Mouse (Mus musculus) left cerebral cortex, adult 11 months (tissue): ENCODE measurements around the gene Cldn15.
"Not testable (repeated sequence)": the region's sequence is repeated elsewhere in the genome, so short reads cannot be mapped to it uniquely, and the experiment has no call there.

Experiments used
- DNase-seq: peaks from one replicate; pipeline ENCODE4 v3.0.0; 2022; ENCODE audit warnings: low spot score

Cldn15 gene

GRCm38 (mm10) chr5:136966331-136966730, at the start of gene Cldn15:
Gene Cldn15 (plus strand): TSS chr5:136966616.
- DNase-seq: no peak

DNA sequence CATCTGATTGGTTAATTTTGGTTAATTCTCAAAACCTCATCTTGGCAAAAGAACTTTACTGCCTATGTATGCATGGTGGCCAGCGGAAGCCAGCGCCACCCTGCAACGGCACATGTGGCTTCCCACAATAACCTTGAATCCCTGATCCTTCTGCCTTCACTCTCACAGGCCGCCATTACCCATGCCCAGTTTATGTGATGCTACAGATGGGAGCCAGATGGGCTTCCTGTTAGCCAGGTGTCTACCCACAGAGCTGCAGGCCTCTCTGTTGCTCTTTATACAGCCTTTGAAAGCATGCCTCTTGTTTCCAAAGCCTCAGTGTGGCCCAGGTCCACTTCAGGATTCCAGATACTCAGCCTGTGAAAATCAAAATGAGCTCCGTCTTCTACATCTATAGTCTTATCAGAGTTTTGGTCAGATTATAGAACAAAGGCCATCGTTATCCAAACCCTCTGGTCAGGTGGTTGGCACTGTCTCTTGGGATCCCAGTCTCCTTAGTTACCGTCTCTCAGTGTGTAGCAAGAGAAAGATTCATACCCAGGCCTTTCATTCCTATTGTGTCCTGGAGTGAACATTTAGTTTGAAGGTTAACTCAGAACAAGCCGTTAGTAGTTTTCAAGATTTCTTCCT, 48.7 kb upstream of the Cldn15 start:
- no peak for DNase-seq

GRCm38 (mm10) chr5:136918655-136919472, 47.6 kb upstream of the Cldn15 start:
- DNase-seq: peak; percentile 79

DNA sequence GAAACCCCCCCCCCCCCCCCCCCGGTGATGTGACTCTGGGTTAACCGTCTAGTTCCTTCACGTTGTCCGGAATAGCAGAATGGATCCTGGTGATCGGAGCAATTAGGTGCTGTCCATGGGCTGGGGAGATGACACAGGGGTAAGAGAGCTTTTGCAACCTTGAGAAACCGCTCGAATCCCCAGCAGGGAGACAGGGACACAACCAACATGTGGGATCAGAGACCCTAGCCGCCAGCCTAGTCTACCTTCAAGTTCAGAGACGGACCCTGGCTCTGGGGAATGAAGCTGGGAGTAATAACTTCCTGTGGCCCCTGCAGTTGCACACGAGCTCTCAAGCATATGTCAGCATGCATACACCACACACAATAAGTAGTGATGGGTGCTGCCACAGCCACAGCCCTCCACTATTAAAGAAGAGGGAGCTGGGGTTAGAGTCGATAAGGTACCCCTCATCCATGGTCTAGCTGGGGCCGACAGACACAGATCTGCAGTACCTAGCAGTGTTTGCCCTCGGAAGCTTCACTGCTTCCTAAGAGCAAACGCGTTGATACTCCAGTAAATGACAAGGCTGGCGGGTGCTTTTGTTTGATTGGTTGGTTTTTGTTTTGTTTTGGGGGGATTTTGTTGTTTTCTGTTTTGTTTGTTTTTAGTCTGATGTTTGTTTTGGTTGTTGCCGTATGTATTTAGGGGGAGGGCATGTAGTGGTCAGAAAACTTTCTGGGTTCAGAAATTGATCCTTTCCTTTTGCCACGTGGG, 46.7 kb upstream of the Cldn15 start:
- no peak for DNase-seq

DNA sequence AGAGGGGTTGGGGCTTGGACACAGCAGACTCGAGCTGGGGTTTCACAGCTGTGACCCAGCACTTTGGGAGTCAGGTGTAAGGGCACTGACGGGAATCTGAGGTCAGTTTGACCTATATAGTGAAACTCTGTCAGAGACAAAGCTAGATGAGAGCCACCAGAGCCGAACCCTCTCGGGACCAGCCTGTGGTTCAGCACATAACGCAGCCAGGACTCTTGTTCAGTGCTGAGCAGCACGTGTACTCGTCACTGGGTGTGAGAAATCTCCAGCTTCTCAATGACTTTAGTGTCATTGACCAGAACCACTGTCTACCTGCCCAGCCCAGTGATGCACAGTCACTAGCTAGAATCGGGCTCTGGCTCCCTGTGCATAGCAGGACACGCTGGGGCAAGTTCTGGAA, 43.6 kb upstream of the Cldn15 start:
- no peak for DNase-seq

- no peak for DNase-seq
These were observed 42.5 kb upstream of the Cldn15 start for GRCm38 (mm10) chr5:136923751-136924478.

DNA sequence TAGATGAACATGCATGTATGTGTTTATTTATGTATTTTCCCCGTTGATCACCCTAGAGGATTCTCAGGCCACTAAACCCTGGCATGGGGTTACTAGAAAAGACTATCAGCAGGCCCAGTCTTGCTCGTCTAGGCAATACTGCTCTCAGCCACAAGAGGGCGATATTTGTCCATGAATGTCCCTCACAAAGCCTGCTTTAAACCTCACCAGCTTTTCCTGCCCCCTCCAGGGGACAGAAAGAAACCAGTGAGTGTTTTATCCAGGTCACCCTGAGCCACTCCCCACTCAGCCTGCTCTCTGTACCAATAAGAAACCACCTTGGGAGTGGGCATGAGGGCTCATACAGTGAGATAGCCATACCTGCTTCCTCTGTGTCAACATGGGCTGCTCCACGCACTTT, 37.3 kb upstream of the Cldn15 start:
- peak; percentile 61 for DNase-seq

DNA sequence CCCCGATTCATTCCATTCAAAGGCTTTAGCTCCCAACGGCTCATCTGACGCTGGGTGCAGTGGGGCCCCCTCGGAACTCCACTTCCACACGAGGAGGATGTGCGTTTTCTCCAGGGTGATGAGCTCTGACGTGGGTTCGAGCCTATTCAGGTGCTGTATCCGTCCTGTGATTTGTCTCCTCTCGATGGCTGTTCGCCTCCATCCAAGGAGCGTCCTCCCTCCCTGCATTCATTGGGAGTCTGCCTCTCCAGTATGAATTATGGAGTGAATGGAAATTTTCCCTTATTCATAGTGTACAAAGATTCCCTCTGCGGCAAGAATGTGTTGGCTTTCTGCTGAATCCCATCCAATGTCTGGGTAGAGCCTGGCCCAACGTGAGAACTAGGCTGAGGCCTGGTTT, 34.5 kb upstream of the Cldn15 start:
- DNase-seq: no peak

DNA sequence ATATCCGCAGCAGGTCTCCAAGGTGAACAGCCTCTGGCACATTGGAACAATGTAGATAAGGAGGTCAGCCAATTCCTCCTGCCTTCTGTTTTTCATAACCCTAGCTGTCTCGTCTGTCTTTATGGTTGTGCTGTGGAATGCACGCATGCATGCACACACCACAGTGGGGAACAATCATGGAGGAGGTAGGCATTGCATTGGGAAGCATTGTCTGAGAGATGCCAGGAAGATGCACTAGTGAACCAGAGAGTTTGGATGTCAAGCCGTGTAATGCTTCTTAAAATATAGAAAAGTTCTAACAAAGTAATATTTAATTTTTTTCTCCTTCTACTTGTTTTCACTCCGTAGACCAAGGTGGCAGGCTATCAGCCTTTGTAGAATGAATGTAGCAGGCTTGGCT, 33.5 kb upstream of the Cldn15 start:
- DNase-seq: no peak

- no peak for DNase-seq
These were observed 32.5 kb upstream of the Cldn15 start for GRCm38 (mm10) chr5:136933930-136934329.

GRCm38 (mm10) chr5:136935905-136936695, 30.3 kb upstream of the Cldn15 start:
- DNase-seq: no peak

GRCm38 (mm10) chr5:136936750-136937149, 29.7 kb upstream of the Cldn15 start:
- no peak for DNase-seq

- no peak for DNase-seq
These were observed 28.8 kb upstream of the Cldn15 start for GRCm38 (mm10) chr5:136937621-136938020.

- no peak for DNase-seq
These were observed 27.1 kb upstream of the Cldn15 start for GRCm38 (mm10) chr5:136939284-136939683.

- not testable (repeated sequence) for DNase-seq
These were observed 26.4 kb upstream of the Cldn15 start for GRCm38 (mm10) chr5:136940029-136940428.

GRCm38 (mm10) chr5:136940845-136941560, 25.4 kb upstream of the Cldn15 start:
- DNase-seq: no peak

- no peak for DNase-seq
These were observed 23.6 kb upstream of the Cldn15 start for GRCm38 (mm10) chr5:136942781-136943180.

- DNase-seq: no peak
These were observed 23.0 kb upstream of the Cldn15 start for GRCm38 (mm10) chr5:136943382-136943781.

DNA sequence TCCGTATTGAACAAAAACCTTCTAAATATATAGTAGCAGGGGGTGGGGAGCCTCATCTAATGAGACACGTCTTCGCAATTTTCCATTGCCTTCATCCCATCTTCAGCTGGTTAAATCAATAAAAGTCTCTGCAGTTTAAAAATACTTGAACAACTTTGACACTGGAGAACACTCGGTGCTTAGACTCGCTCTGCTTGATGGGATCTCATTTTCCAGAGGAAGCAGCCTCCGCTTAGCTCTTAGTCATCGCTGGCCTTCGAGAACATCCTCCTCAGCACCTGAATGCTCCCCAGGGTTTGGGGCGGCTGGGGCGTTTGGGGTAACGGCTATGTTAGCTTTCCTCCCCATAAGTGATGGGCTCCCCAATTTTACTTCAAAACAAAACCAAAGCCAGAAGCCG, 21.3 kb upstream of the Cldn15 start:
- no peak for DNase-seq

DNA sequence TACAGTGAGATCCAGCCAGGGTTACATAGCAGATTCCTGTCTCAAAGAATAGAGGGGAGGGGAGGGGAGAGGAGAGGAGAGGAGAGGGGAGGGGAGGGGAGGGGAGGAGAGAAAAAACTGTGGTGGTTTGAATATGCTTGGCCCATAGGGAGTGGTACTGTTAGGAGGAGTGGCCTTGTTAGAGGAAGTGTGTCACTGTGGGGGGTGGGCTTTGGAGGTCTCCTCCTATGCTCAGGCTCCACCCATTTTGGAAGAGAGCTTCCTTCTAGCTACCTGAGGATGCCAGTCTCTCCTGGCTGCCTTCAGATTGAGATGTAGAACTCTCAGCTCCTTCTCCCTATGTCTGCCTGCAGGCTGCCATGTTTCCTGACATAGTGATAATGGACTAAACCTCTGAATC, 18.5 kb upstream of the Cldn15 start:
- DNase-seq: no peak
